Mouse (Mus musculus) urinary bladder, postnatal 36 days (tissue): ENCODE data around the gene Smarcb1.

Experiments used
- DNase-seq, 2 experiments: peaks; one replicate each; pipeline ENCODE4 v3.0.0; 2022; ENCODE audit warnings: low spot score in 2 of 2, mixed read lengths in 1 of 2

Smarcb1 gene

DNA sequence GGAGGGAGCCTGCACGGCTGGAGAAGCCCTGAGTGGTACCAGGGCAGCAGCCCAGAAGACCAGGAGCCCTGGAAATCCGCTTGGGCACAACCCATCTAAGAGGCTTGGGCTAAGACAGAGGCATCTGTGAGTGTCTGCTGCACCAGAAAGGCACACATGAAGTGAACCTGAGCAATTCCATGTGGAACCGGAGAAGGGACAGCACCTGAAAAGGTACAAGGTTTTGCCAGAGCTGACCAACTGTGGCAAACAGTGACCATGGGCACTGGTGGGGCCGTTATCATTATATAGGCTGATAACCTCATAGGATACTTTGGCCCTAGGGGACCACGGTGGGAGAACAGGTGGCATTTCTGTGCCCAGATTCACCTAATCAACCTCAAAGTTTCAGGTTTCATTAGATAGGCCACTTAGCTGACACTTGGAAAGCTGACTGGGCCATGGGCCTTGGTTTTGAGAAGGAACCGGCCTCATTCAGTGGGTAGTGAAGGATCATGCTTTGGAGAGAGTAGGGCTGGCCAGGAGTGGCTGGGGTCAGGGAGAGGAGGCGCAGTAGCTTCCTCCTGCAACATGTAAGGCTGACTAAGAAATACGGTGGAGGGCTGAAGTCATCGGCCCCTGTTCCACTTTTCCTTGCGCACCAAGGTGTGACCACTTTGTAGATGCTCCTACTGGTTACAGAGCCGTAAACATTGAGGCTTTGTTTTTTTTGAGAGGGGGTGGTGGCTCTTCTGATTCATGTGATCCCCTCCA, 65.1 kb downstream of the Smarcb1 start:
- no peak for DNase-seq

DNA sequence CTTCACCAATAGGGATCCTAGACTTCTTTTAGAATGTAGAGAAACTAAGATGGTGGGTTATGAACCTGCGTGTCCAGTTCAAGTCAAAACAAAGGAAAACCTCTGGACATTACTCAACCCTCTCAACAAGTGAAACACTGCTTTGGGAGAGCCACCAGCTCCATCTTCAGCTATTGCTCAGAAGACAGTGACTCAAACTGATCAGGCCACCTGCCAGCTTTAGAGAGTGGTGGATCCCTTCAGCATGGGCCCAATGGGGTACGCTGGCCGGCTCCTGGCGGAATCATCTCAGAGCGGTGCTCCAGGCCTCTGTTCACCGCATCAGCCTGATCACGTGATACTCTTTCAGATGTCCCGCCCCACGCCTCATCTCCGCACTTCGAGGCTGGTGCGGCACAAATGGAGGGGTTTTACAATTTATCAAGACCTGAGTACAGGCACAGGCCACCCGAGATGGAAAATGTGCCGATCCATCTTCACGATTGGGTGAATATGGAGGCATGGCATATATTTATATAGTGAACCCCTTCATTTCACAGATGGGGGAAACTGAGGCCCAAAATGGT, 65.9 kb downstream of the Smarcb1 start:
- DNase-seq = no peak

DNA sequence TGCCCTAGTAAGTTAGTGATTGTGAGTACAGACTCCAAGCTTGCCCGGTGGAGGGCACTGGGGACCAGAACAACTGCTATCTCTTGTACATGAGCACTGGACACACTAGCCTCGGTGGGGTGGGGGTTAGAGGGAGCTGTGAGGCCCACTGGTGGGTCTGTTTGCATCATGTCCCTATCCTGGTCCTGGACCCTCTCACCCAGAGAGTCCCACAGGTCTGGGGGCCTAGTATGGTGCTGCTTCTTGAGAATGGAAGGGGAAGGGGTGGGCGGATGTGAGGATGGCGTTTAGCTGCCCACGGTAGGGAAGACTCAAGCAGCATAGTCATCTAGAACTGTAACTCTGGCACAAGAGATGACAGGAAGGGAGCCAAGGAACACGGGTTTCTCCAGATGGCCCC, 66.6 kb downstream of the Smarcb1 start:
- no peak for DNase-seq

DNA sequence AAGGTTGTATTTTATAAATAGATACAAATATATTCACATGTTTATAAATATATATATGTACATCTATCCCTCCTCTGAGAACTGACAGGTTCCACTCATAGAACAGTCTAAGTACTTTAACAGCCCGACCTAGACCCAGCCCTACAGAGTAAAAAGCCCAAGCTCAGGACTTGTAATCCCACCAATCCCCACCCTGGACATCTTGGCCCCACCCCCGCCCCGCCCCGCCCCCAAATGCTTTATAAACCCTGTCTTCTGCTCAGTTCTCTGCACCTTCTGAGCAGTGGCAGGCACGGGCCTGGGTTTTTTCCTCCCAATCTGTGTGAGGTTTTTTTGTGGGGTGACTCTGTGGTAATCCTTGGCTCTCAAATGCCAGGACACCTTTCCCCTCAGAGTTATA, 67.3 kb downstream of the Smarcb1 start:
- DNase-seq = no peak

DNA sequence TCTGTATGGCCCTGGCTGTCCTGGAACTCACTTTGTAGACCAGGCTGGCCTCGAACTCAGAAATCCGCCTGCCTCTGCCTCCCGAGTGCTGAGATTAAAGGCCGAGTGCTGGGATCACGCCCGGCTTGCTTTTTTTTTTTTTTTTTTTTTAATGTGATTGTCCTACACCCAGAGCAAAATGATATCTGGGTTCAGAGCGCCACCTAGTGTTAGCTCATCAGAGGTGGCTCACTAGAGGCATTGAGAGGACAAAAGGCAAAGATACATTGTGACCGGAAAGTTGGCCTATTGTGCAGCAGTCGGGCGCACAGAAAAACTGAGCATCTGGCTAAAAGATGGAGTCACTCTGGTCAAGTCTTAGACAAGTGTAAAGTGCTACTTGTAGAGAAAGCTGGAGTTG, 68.0 kb downstream of the Smarcb1 start:
- peak; percentile 69 to 82 for DNase-seq

DNA sequence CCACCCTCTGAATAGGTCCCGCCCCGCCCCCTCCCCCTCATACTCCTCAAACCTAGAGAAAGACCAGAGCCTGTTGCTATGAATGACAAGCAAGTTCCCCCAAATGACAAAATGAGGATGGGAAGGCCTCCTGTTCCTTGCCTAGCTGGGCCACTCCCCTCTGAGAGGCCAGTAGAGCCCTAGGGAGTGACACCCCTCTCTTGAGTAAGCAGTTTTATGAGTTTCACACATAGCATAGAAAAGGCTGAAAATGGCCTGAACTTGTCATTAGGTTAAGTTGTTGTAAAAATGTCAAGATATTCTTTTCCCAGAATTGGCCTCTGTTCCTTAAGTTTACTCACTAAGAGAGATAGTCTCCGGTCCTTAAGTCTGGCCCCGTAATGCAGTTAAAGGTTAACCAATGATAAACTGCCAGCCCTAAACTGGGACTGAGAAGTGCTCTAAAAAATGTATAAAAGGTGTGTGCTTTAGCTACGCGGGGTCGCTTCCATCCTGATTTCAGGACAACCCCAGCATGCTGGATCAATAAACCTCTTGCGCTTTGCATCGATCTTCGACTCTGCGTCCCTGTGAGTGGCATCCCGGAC, 68.8 kb downstream of the Smarcb1 start:
- no peak for DNase-seq

DNA sequence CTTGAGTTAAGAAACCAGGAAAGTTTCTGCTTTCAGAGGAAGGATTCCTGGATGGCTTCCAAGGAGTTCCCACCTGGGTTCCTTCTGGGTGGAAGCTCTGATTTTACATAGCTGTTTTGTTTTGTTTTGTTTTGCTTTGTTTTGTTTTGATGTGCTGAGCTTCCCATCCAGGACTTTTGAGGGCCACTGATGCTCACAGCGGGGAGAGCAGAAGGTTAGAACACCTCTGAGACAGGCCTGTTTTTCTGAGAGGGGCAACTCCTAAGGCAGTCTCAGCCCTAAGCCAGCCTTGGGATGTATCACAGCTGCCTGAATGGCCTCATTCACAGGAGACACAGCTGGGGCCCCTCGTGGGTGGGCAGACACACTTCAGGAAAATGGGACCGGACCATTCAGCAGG, 69.7 kb downstream of the Smarcb1 start:
- no peak for DNase-seq

DNA sequence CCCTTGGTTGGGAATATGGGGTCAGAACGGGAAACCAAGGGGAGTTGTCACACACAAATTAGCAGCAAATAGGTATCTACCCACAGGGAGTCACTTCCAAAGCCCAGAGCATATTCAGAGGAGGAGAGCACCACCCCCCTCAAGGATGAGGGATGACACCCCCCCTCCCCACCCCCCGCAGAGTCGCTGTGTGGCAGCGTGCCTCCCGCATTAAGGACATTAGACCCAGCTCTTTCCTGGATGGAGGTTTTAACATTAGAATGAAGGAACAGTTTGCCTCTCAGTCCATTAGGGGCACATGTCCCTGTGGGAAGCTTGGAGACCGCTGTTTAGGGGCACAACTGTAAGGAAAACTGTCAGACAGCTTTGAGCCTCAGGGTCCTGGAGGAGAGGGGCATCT, 70.3 kb downstream of the Smarcb1 start:
- DNase-seq = no peak

DNA sequence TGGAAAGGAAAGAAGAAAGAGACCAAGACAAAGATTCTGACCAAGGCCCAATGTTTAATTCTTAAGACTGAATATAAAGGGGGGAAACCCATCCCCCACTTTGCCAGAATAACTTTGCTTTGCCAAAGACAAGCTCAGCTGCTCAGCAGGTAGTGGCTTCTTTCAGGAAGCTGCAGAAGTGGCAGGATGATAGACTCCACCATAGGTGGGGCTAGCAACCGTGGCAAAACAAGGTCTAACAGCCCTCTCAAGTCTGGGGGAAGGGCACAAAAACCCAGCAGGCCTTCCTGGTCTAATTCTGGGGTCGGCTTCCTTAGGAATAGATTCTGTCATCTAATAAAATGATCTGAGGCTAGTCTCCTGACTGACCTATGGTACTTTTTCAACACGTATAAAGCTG, 73.0 kb downstream of the Smarcb1 start:
- DNase-seq = no peak
